Mouse (Mus musculus): ENCODE data around the gene Ptch2. TPM values are rescaled to one million over a fixed set of nuclear protein-coding genes. Genes with fewer than 3 reads are reported as not detected.

The Ptch2 gene
- polyA plus RNA-seq, 1 experiment from 2014 or later = 5.3 TPM

- H3K4me1 ChIP-seq = peaks cover 36% of the 10 kb centered on the region
- peak overlapping the region; percentile 88 for H3K4me3 ChIP-seq
- peak overlapping the region; percentile 78 for H3K9ac ChIP-seq (replicated peaks)
- peak overlapping the region; percentile 84 for H3K4me2 ChIP-seq (replicated peaks)
- H3K27me3 ChIP-seq = peaks cover 11% of the 10 kb centered on the region; the same call in 1 of the 2 replicates
- H3K9me3 ChIP-seq = no peaks in the 10 kb centered on the region
- H3K27ac ChIP-seq (replicated peaks) = peak overlapping the region; percentile 71; the same call in 1 of the 2 replicates
- peaks cover 21% of the 10 kb centered on the region for H3K36me3 ChIP-seq
- 5% methylated on average over 11 of the region's 11 CpGs for WGBS
- no peak for ATAC-seq (ENCODE audit: low FRiP score, low read depth)
These were observed 36.9 kb downstream of the Ptch2 start for GRCm38 (mm10) chr4:117132794-117133143.

- peak; percentile 32 for ATAC-seq (ENCODE audit: low FRiP score, low read depth)
- H3K9me3 ChIP-seq = no peaks in the 10 kb centered on the region
- peak overlapping the region; percentile 84 for H3K4me2 ChIP-seq (replicated peaks)
- under 1% methylated on average over 42 of the region's 42 CpGs for WGBS
- peaks cover 14% of the 10 kb centered on the region for H3K36me3 ChIP-seq
- peak overlapping the region; percentile 78 for H3K9ac ChIP-seq (replicated peaks)
- peak overlapping the region; percentile 71 for H3K27ac ChIP-seq (replicated peaks)
- peaks cover 36% of the 10 kb centered on the region for H3K4me1 ChIP-seq
- peak overlapping the region; percentile 88 for H3K4me3 ChIP-seq
- peaks cover 5% of the 10 kb centered on the region; the same call in 1 of the 2 replicates for H3K27me3 ChIP-seq
These were observed 37.5 kb downstream of the Ptch2 start for GRCm38 (mm10) chr4:117133366-117133796.

- Histone ChIP-seq H3K4me1 (peaks cover 36% of the 10 kb centered on the region), H3K4me3 (peak within 1 kb of the TSS; percentile 88), H3K36me3 (peaks cover 8% of the 10 kb centered on the region), H3K27ac (replicated peaks) (peak within 1 kb of the TSS; percentile 71), H3K9me3 (no peaks in the 10 kb centered on the region), H3K9ac (replicated peaks) (peak within 1 kb of the TSS; percentile 78), H3K4me2 (replicated peaks) (peak within 1 kb of the TSS; percentile 84), H3K27me3 (peaks cover 5% of the 10 kb centered on the region; the same call in 1 of the 2 replicates)
- WGBS = 1% methylated on average over 48 of the region's 48 CpGs
- ATAC-seq (ENCODE audit: low FRiP score, low read depth) = peak; percentile 84
These were observed 38.1 kb downstream of the Ptch2 start, which contains the start of gene Plk3 for GRCm38 (mm10) chr4:117133817-117134600. Gene Plk3, minus strand, starts transcription at chr4:117133963.

- Histone ChIP-seq H3K9me3 (no peaks in the 10 kb centered on the region), H3K4me2 (replicated peaks) (peak overlapping the region; percentile 84; the same call in 1 of the 2 replicates), H3K27ac (replicated peaks) (0 out of 2 replicates have a peak overlapping the region, but pooled peaks have one; percentile 44), H3K9ac (replicated peaks) (peak overlapping the region; percentile 48; the same call in 1 of the 2 replicates), H3K36me3 (0 out of 2 replicates have a peak, but pooled peaks cover 5% of the 10 kb centered on the region), H3K4me1 (peaks cover 36% of the 10 kb centered on the region), H3K27me3 (peaks cover 5% of the 10 kb centered on the region; the same call in 1 of the 2 replicates), H3K4me3 (peak overlapping the region; percentile 88; the same call in 1 of the 2 replicates)
- 36% methylated on average over 2 of the region's 2 CpGs for WGBS
- no peak for ATAC-seq (ENCODE audit: low FRiP score, low read depth)
These were observed 38.7 kb downstream of the Ptch2 start for GRCm38 (mm10) chr4:117134601-117134995.

GRCm38 (mm10) chr4:117136034-117136433, 40.2 kb downstream of the Ptch2 start:
- Histone ChIP-seq H3K9me3 (no peaks in the 10 kb centered on the region), H3K4me2 (replicated peaks) (no peak overlapping the region), H3K9ac (replicated peaks) (no peak overlapping the region), H3K36me3 (no peaks in the 10 kb centered on the region), H3K27ac (replicated peaks) (no peak overlapping the region), H3K4me1 (peaks cover 24% of the 10 kb centered on the region), H3K27me3 (peaks cover 5% of the 10 kb centered on the region; the same call in 1 of the 2 replicates), H3K4me3 (no peak overlapping the region)
- 23% methylated on average over 8 of the region's 8 CpGs for WGBS
- ATAC-seq (ENCODE audit: low FRiP score, low read depth) = no peak

- H3K4me2 ChIP-seq (replicated peaks) = no peak overlapping the region
- no peak overlapping the region for H3K27ac ChIP-seq (replicated peaks)
- H3K9ac ChIP-seq (replicated peaks) = no peak overlapping the region
- H3K36me3 ChIP-seq = no peaks in the 10 kb centered on the region
- 70% methylated on average over 16 of the region's 17 CpGs for WGBS
- H3K9me3 ChIP-seq = no peaks in the 10 kb centered on the region
- H3K27me3 ChIP-seq = peaks cover 18% of the 10 kb centered on the region
- H3K4me1 ChIP-seq = peaks cover 4% of the 10 kb centered on the region
- no peak overlapping the region for H3K4me3 ChIP-seq
- ATAC-seq (ENCODE audit: low FRiP score, low read depth) = no peak
These were observed 42.7 kb downstream of the Ptch2 start for GRCm38 (mm10) chr4:117138295-117139216.

- H3K4me1 ChIP-seq = peaks cover 1% of the 10 kb centered on the region
- H3K36me3 ChIP-seq = no peaks in the 10 kb centered on the region
- H3K4me2 ChIP-seq (replicated peaks) = no peak overlapping the region
- no peak overlapping the region for H3K4me3 ChIP-seq
- no peak overlapping the region for H3K27ac ChIP-seq (replicated peaks)
- ATAC-seq (ENCODE audit: low FRiP score, low read depth) = peak; percentile 52; the same call in 1 of the 2 replicates
- H3K27me3 ChIP-seq = peaks cover 18% of the 10 kb centered on the region
- no peaks in the 10 kb centered on the region for H3K9me3 ChIP-seq
- 5% methylated on average over 2 of the region's 2 CpGs for WGBS
- no peak overlapping the region for H3K9ac ChIP-seq (replicated peaks)
These were observed 43.3 kb downstream of the Ptch2 start for GRCm38 (mm10) chr4:117139217-117139612.

- no peaks in the 10 kb centered on the region for H3K4me1 ChIP-seq
- no peak overlapping the region for H3K4me3 ChIP-seq
- no peaks in the 10 kb centered on the region for H3K9me3 ChIP-seq
- H3K9ac ChIP-seq (replicated peaks) = no peak overlapping the region
- no peak overlapping the region for H3K4me2 ChIP-seq (replicated peaks)
- no peaks in the 10 kb centered on the region for H3K36me3 ChIP-seq
- 43% methylated on average over 4 of the region's 4 CpGs for WGBS
- H3K27ac ChIP-seq (replicated peaks) = no peak overlapping the region
- ATAC-seq (ENCODE audit: low FRiP score, low read depth) = no peak
- H3K27me3 ChIP-seq = peaks cover 16% of the 10 kb centered on the region
These were observed 44.7 kb downstream of the Ptch2 start for GRCm38 (mm10) chr4:117140613-117141012.

- no peak overlapping the region for H3K4me2 ChIP-seq (replicated peaks)
- H3K36me3 ChIP-seq = no peaks in the 10 kb centered on the region
- H3K9ac ChIP-seq (replicated peaks) = no peak overlapping the region
- no peak for ATAC-seq (ENCODE audit: low FRiP score, low read depth)
- no peak overlapping the region for H3K4me3 ChIP-seq
- no peak overlapping the region for H3K27ac ChIP-seq (replicated peaks)
- H3K4me1 ChIP-seq = no peaks in the 10 kb centered on the region
- WGBS = 70% methylated on average over 7 of the region's 7 CpGs
- peaks cover 13% of the 10 kb centered on the region for H3K27me3 ChIP-seq
- H3K9me3 ChIP-seq = no peaks in the 10 kb centered on the region
These were observed 47.1 kb downstream of the Ptch2 start for GRCm38 (mm10) chr4:117143023-117143422.

- Histone ChIP-seq H3K9ac (replicated peaks) (no peak overlapping the region), H3K9me3 (no peaks in the 10 kb centered on the region), H3K4me1 (no peaks in the 10 kb centered on the region), H3K36me3 (peaks cover 14% of the 10 kb centered on the region), H3K27ac (replicated peaks) (no peak overlapping the region), H3K4me2 (replicated peaks) (no peak overlapping the region), H3K4me3 (no peak overlapping the region), H3K27me3 (peaks cover 13% of the 10 kb centered on the region)
- ATAC-seq (ENCODE audit: low FRiP score, low read depth) = no peak
- 91% methylated on average over 13 of the region's 13 CpGs for WGBS
These were observed 49.4 kb downstream of the Ptch2 start for GRCm38 (mm10) chr4:117145248-117145647.

- Histone ChIP-seq H3K9me3 (no peaks in the 10 kb centered on the region), H3K27me3 (peaks cover 13% of the 10 kb centered on the region; the same call in 1 of the 2 replicates), H3K4me2 (replicated peaks) (no peak overlapping the region), H3K36me3 (peaks cover 23% of the 10 kb centered on the region), H3K4me3 (no peak overlapping the region), H3K4me1 (no peaks in the 10 kb centered on the region), H3K27ac (replicated peaks) (no peak overlapping the region), H3K9ac (replicated peaks) (no peak overlapping the region)
- 28% methylated on average over 15 of the region's 15 CpGs for WGBS
- no peak for ATAC-seq (ENCODE audit: low FRiP score, low read depth)
These were observed 50.3 kb downstream of the Ptch2 start for GRCm38 (mm10) chr4:117146176-117146575.
